Mouse (Mus musculus) G1E (cell line): ENCODE measurements around the gene Prm3. TPM values are rescaled to one million over a fixed set of nuclear protein-coding genes. Genes with fewer than 3 reads are reported as not detected.

Source experiments
- ATAC-seq: 2 replicates; pipeline ENCODE4 v1.8.0; 2016; ENCODE audit warnings: mild to moderate bottlenecking; ENCODE audit not compliant: insufficient number of reproducible peaks, poor library complexity, low FRiP score, severe bottlenecking; ENCODE audit errors: extremely low read depth
- DNase-seq: peaks from one replicate; pipeline ENCODE4 v3.0.0; 2012; ENCODE audit warnings: low spot score
- H3K27me3 ChIP-seq: 2 replicates; pipeline ENCODE4 v1.6.1; 2012; ENCODE audit warnings: mild to moderate bottlenecking, low read length, inconsistent platforms; ENCODE audit not compliant: insufficient read depth
- H3K36me3 ChIP-seq: replicated peaks from 2 replicates; pipeline ENCODE3; 2012; ENCODE audit warnings: mild to moderate bottlenecking, inconsistent platforms
- H3K4me1 ChIP-seq: 2 replicates; pipeline ENCODE4 v1.6.1; 2012; ENCODE audit warnings: low read depth, low read length, inconsistent platforms, mixed read lengths; ENCODE audit not compliant: insufficient read depth
- H3K4me3 ChIP-seq: 2 replicates; pipeline ENCODE4 v1.5.1; 2012; ENCODE audit warnings: low read depth, mild to moderate bottlenecking, inconsistent platforms, low read length, moderate library complexity, mixed read lengths
- H3K9me3 ChIP-seq: replicated peaks from 2 replicates; pipeline ENCODE4 v1.6.1; 2012; ENCODE audit warnings: inconsistent platforms
- CTCF ChIP-seq: IDR thresholded peaks from 2 replicates; pipeline ENCODE4 v1.5.1; 2012; ENCODE audit warnings: low read depth, low read length, inconsistent platforms, mixed read lengths
- GATA1 ChIP-seq: IDR thresholded peaks from 2 replicates; pipeline ENCODE4 v1.6.1; 2012; ENCODE audit warnings: borderline replicate concordance, low read length, inconsistent platforms, mixed read lengths
- GATA2 ChIP-seq: IDR thresholded peaks from 2 replicates; pipeline ENCODE4 v1.6.1; 2012; ENCODE audit warnings: low read depth, low read length, inconsistent platforms, borderline replicate concordance
- POLR2AphosphoS5 ChIP-seq: IDR thresholded peaks from 2 replicates; pipeline ENCODE4 v1.6.1; 2012; ENCODE audit warnings: low read depth, low read length, inconsistent platforms; ENCODE audit not compliant: insufficient replicate concordance
- TAL1 ChIP-seq: conservative IDR thresholded peaks from 2 replicates; pipeline ENCODE4 v1.6.1; 2012; ENCODE audit warnings: low read depth, low read length, inconsistent platforms, mixed read lengths
- polyA plus RNA-seq: library from polyadenylated mRNA; stranded (reverse); fragments of >175 nt; gene quantifications from 2 replicates; pipeline ENCODE4 v1.2.3, GENCODE M21; 2012
- total RNA-seq, 2 experiments: library from RNA; stranded (forward) in 1 of 2; stranded (reverse) in 1 of 2; fragments of 200-1000 nt in 1 of 2; fragments of >200 nt in 1 of 2; fragmentation: Nextera tagmentation in 1 of 2; gene quantifications; 2 replicates each; pipeline ENCODE4 v1.2.3; 2014 to 2017

Prm3 gene
- not detected in 2 replicates for total RNA-seq (2014; fragmentation: Nextera tagmentation)
- not detected in 2 replicates for total RNA-seq (2017)
- polyA plus RNA-seq = not detected in 2 replicates

DNA sequence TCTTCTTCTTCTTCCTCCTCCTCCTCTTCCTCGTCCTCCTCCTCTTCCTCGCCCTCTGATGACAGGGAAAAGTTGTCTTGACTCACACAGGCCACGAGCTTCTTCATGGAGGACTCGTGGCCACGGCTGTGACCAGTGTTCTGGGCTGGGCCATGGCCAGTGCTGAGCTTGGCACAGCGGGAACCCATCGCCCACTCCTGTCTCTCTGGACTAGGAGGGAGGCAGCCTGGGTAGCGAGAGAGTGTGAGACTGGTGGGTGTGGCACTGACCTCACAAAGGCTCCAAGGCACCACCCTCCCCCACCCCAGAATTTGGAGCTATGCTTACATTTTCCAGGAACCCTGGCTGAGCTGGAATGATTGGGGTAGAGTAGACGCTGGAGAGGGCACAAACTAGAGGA, at the start of gene Prm3:
Prm3 (minus strand) TSS at position 213 of the 400 bp plus-strand sequence.
- TF ChIP-seq TAL1 = no peak
- TF ChIP-seq GATA1 = no peak
- TF ChIP-seq POLR2AphosphoS5 = no peak
- TF ChIP-seq CTCF = no peak
- no peak for TF ChIP-seq GATA2
- no peaks in the 10 kb centered on the region for H3K9me3 ChIP-seq
- H3K27me3 ChIP-seq = peaks cover 40% of the 10 kb centered on the region
- ATAC-seq (no peak), DNase-seq (no peak)
- H3K4me1 ChIP-seq = peaks cover 42% of the 10 kb centered on the region
- H3K4me3 ChIP-seq = no peak within 1 kb of the TSS
- no peaks in the 10 kb centered on the region for H3K36me3 ChIP-seq

DNA sequence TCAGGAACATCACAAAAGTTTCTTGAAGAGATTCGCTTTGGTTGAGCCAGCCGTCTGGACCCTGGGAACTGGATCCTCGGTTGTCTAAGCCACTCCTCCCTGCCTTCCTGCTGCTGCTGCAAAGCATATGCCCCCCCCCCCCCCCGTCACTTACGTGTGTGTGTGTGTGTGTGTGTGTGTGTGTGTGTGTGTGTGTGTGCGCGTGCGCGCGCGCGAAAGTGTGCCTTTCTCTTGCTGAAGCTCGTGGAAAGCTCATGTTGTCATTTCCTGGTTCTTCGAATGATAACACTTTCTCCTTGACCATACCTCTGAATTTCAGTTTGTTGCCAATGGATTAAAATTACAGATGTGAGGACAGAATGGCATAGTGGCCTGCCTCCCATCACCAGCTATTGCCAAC, 49.3 kb upstream of the Prm3 start:
- Histone ChIP-seq H3K36me3 (peaks cover 58% of the 10 kb centered on the region), H3K4me1 (peaks cover 67% of the 10 kb centered on the region), H3K4me3 (no peak overlapping the region), H3K9me3 (no peaks in the 10 kb centered on the region), H3K27me3 (no peaks in the 10 kb centered on the region)
- no peak for TF ChIP-seq POLR2AphosphoS5
- no peak for TF ChIP-seq CTCF
- TF ChIP-seq GATA2 = no peak
- TF ChIP-seq GATA1 = no peak
- no peak for TF ChIP-seq TAL1
- DNase-seq (no peak), ATAC-seq (no peak)

DNA sequence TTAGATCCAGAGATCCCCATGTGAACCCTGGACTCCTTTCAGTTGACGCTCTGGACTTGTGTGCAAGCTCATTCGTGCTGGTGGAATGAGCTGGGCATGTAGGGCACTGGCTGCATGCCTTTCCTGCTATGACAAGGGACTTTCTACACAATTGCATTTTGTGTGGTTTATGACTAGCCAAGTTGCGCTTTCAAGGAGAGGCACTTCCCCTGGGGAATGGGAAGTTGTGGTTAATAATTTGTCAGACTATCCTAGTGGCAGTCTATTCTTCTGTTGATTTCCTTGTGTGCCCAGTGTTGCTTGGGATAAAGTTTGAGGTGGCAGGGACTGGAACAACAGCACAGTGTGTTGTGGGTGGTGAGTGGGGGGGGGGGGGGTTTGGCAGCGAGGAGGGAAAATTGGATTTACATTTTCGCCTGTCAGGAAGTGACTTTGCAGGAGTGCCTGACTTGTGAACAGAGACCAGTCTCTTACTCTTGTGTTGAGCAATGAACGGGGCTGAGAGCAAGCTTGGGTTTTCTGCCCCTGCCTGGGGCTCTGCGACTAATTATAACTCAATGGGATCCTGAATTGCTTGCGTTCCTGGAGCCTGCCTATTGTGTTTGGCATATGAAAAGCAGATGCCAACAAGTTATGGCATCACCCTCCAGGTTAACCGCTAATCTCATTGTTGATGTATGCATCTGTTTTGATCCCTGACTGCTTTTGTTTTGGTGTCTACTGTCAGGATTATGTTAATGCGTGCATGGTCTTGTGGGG, 48.0 kb upstream of the Prm3 start:
- TF ChIP-seq POLR2AphosphoS5 (no peak), CTCF (no peak), TAL1 (no peak), GATA1 (no peak), GATA2 (no peak)
- peaks cover 64% of the 10 kb centered on the region for H3K4me1 ChIP-seq
- no peak for DNase-seq
- no peak overlapping the region for H3K4me3 ChIP-seq
- peaks cover 58% of the 10 kb centered on the region for H3K36me3 ChIP-seq
- no peak for ATAC-seq
- no peaks in the 10 kb centered on the region for H3K9me3 ChIP-seq
- H3K27me3 ChIP-seq = no peaks in the 10 kb centered on the region

DNA sequence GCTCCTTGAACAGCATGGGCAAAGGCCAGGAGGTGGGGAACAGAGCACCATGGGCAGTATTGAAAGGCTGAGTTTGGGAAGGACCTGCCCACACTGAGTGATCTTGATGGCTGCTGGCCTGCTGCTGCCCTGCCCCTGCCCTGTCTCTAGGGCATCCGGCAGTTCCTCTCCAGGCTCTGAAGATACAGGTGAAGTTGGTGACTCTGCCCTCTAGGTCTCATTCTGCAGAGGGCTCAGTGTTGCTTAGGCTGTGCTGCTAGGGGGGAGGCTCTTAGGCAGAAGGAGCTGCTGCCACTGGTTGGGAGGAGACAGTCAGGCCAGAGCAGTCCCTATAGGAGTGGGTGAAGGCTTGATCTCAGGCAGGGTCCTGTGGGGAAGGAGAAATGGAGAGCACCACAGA, 47.2 kb upstream of the Prm3 start:
- Histone ChIP-seq H3K36me3 (peaks cover 54% of the 10 kb centered on the region), H3K4me1 (peaks cover 59% of the 10 kb centered on the region), H3K9me3 (no peaks in the 10 kb centered on the region), H3K4me3 (peak overlapping the region; percentile 10; the same call in 1 of the 2 replicates), H3K27me3 (no peaks in the 10 kb centered on the region)
- DNase-seq (no peak), ATAC-seq (no peak)
- TF ChIP-seq TAL1 (no peak), GATA1 (no peak), GATA2 (no peak), CTCF (no peak), POLR2AphosphoS5 (no peak)

DNA sequence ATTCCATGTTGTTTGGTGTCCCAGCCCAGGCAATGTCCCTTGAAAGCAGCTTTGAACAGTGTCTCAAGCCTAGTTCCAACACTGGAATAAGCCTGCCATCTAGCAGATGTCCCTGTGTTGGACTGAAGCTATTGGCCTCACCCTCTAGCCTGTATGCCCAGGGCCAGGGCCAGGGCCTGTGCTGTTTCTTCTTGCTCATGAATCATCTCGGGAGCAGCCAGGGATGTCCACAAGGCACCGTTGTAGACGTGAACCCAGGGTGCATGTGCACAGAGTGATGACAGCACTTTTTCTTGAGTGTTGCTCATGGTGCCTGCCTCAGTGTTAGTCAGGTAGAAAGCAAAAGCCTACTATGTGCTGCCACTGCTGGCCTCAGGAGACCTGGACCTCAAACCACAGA, 46.5 kb upstream of the Prm3 start:
- no peaks in the 10 kb centered on the region for H3K9me3 ChIP-seq
- TF ChIP-seq POLR2AphosphoS5 (no peak), GATA2 (no peak), GATA1 (no peak), CTCF (no peak), TAL1 (no peak)
- H3K4me3 ChIP-seq = no peak overlapping the region
- DNase-seq = no peak
- H3K36me3 ChIP-seq = peaks cover 49% of the 10 kb centered on the region
- peaks cover 53% of the 10 kb centered on the region for H3K4me1 ChIP-seq
- no peak for ATAC-seq
- no peaks in the 10 kb centered on the region for H3K27me3 ChIP-seq

DNA sequence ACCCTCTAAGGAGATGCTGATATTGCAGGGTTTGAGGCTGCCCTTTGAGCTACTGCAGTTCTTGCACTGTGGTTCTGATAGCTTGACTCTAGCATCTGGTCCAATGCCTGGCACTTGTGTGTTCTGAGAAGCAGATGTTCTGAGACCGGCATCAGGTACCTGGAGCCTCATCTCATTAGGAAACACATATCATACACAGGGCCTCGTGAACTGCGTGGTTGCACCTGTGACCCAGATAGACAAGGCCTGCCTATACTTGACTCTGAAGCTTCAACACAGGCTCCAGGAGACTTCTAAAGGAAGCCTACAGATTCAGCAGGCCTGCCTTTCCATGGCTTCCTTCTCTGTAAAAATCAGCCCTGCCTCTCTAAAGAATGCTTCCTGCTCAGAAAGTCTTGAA, 45.7 kb upstream of the Prm3 start:
- no peak overlapping the region; the same call in 1 of the 2 replicates for H3K4me3 ChIP-seq
- H3K27me3 ChIP-seq = no peaks in the 10 kb centered on the region
- H3K4me1 ChIP-seq = peaks cover 50% of the 10 kb centered on the region
- ATAC-seq (no peak), DNase-seq (no peak)
- no peaks in the 10 kb centered on the region for H3K9me3 ChIP-seq
- TF ChIP-seq GATA1 (no peak), POLR2AphosphoS5 (no peak), GATA2 (no peak), TAL1 (no peak), CTCF (no peak)
- H3K36me3 ChIP-seq = peaks cover 45% of the 10 kb centered on the region
